Mouse (Mus musculus): ENCODE measurements around the gene Srgap1. TPM values are rescaled to one million over a fixed set of nuclear protein-coding genes. Genes with fewer than 3 reads are reported as not detected.

Srgap1 gene
- polyA plus RNA-seq, 1 experiment, result not detected

- no peaks in the 10 kb centered on the region for H3K36me3 ChIP-seq (replicated peaks; ENCODE audit: low read length)
- no peak overlapping the region for H3K4me3 ChIP-seq (replicated peaks)
- H3K9me3 ChIP-seq, result peaks cover 16% of the 10 kb centered on the region
- TF ChIP-seq FLI1 (IDR thresholded peaks at IDR 0.05; ENCODE audit: low read length) (no peak), GATA1 (IDR thresholded peaks at IDR 0.05; ENCODE audit: borderline replicate concordance, low read length) (no peak)
- peaks cover 5% of the 10 kb centered on the region for H3K27me3 ChIP-seq (replicated peaks)
- no peaks in the 10 kb centered on the region; the same call in 1 of the 2 replicates for H3K4me1 ChIP-seq
Measured at GRCm38 (mm10) chr10:121873063-121873489, 174.0 kb downstream of the Srgap1 start.

GRCm38 (mm10) chr10:121869941-121870340 lies 177.2 kb downstream of the Srgap1 start:
- Histone ChIP-seq H3K4me1 (no peaks in the 10 kb centered on the region), H3K36me3 (replicated peaks; ENCODE audit: low read length) (no peaks in the 10 kb centered on the region), H3K4me3 (replicated peaks) (no peak overlapping the region), H3K27me3 (replicated peaks) (peaks cover 2% of the 10 kb centered on the region), H3K9me3 (peaks cover 16% of the 10 kb centered on the region)
- TF ChIP-seq FLI1 (IDR thresholded peaks at IDR 0.05; ENCODE audit: low read length) (no peak), GATA1 (IDR thresholded peaks at IDR 0.05; ENCODE audit: borderline replicate concordance, low read length) (no peak)

GRCm38 (mm10) chr10:121868255-121868654 lies 178.9 kb downstream of the Srgap1 start:
- Histone ChIP-seq H3K9me3 (peaks cover 16% of the 10 kb centered on the region), H3K36me3 (replicated peaks; ENCODE audit: low read length) (no peaks in the 10 kb centered on the region), H3K4me3 (replicated peaks) (no peak overlapping the region), H3K27me3 (replicated peaks) (peaks cover 2% of the 10 kb centered on the region), H3K4me1 (no peaks in the 10 kb centered on the region)
- no peak for TF ChIP-seq GATA1 (IDR thresholded peaks at IDR 0.05; ENCODE audit: borderline replicate concordance, low read length)
- no peak for TF ChIP-seq FLI1 (IDR thresholded peaks at IDR 0.05; ENCODE audit: low read length)

- Histone ChIP-seq H3K4me1 (no peaks in the 10 kb centered on the region), H3K36me3 (replicated peaks; ENCODE audit: low read length) (no peaks in the 10 kb centered on the region), H3K9me3 (peaks cover 16% of the 10 kb centered on the region), H3K4me3 (replicated peaks) (no peak overlapping the region), H3K27me3 (replicated peaks) (no peaks in the 10 kb centered on the region)
- TF ChIP-seq FLI1 (IDR thresholded peaks at IDR 0.05; ENCODE audit: low read length) (no peak), GATA1 (IDR thresholded peaks at IDR 0.05; ENCODE audit: borderline replicate concordance, low read length) (no peak)
Measured at GRCm38 (mm10) chr10:121865503-121866239, 181.4 kb downstream of the Srgap1 start.

GRCm38 (mm10) chr10:121860924-121861323 lies 186.2 kb downstream of the Srgap1 start:
- Histone ChIP-seq H3K36me3 (replicated peaks; ENCODE audit: low read length) (no peaks in the 10 kb centered on the region), H3K27me3 (replicated peaks) (no peaks in the 10 kb centered on the region), H3K4me1 (no peaks in the 10 kb centered on the region), H3K4me3 (replicated peaks) (no peak overlapping the region), H3K9me3 (0 out of 2 replicates have a peak, but pooled peaks cover under 1% of the 10 kb centered on the region)
- TF ChIP-seq GATA1 (IDR thresholded peaks at IDR 0.05; ENCODE audit: borderline replicate concordance, low read length) (no peak), FLI1 (IDR thresholded peaks at IDR 0.05; ENCODE audit: low read length) (no peak)

- no peaks in the 10 kb centered on the region for H3K4me1 ChIP-seq
- no peaks in the 10 kb centered on the region for H3K27me3 ChIP-seq (replicated peaks)
- H3K9me3 ChIP-seq, result peaks cover 8% of the 10 kb centered on the region; the same call in 1 of the 2 replicates
- no peaks in the 10 kb centered on the region for H3K36me3 ChIP-seq (replicated peaks; ENCODE audit: low read length)
- TF ChIP-seq GATA1 (IDR thresholded peaks at IDR 0.05; ENCODE audit: borderline replicate concordance, low read length) (no peak), FLI1 (IDR thresholded peaks at IDR 0.05; ENCODE audit: low read length) (no peak)
- no peak overlapping the region for H3K4me3 ChIP-seq (replicated peaks)
Measured at GRCm38 (mm10) chr10:121859803-121860571, 187.1 kb downstream of the Srgap1 start.

- Histone ChIP-seq H3K4me3 (replicated peaks) (no peak overlapping the region), H3K27me3 (replicated peaks) (no peaks in the 10 kb centered on the region), H3K36me3 (replicated peaks; ENCODE audit: low read length) (no peaks in the 10 kb centered on the region), H3K9me3 (peaks cover 18% of the 10 kb centered on the region), H3K4me1 (no peaks in the 10 kb centered on the region)
- TF ChIP-seq FLI1 (IDR thresholded peaks at IDR 0.05; ENCODE audit: low read length) (no peak), GATA1 (IDR thresholded peaks at IDR 0.05; ENCODE audit: borderline replicate concordance, low read length) (no peak)
Measured at GRCm38 (mm10) chr10:121858911-121859310, 188.2 kb downstream of the Srgap1 start.

GRCm38 (mm10) chr10:121858086-121858485 lies 189.0 kb downstream of the Srgap1 start:
- Histone ChIP-seq H3K9me3 (peaks cover 24% of the 10 kb centered on the region), H3K4me3 (replicated peaks) (no peak overlapping the region), H3K4me1 (no peaks in the 10 kb centered on the region), H3K27me3 (replicated peaks) (no peaks in the 10 kb centered on the region), H3K36me3 (replicated peaks; ENCODE audit: low read length) (no peaks in the 10 kb centered on the region)
- TF ChIP-seq GATA1 (IDR thresholded peaks at IDR 0.05; ENCODE audit: borderline replicate concordance, low read length) (no peak), FLI1 (IDR thresholded peaks at IDR 0.05; ENCODE audit: low read length) (no peak)

GRCm38 (mm10) chr10:121855863-121856446 lies 191.2 kb downstream of the Srgap1 start:
- no peaks in the 10 kb centered on the region for H3K36me3 ChIP-seq (replicated peaks; ENCODE audit: low read length)
- H3K4me3 ChIP-seq (replicated peaks), result no peak overlapping the region
- peaks cover 24% of the 10 kb centered on the region for H3K9me3 ChIP-seq
- no peaks in the 10 kb centered on the region for H3K4me1 ChIP-seq
- no peaks in the 10 kb centered on the region for H3K27me3 ChIP-seq (replicated peaks)
- TF ChIP-seq GATA1 (IDR thresholded peaks at IDR 0.05; ENCODE audit: borderline replicate concordance, low read length) (no peak), FLI1 (IDR thresholded peaks at IDR 0.05; ENCODE audit: low read length) (no peak)
